Mouse (Mus musculus) midbrain, postnatal 0 days (tissue): ENCODE results near the gene Lrcol1. TPM values are rescaled to one million over a fixed set of nuclear protein-coding genes. Genes with fewer than 3 reads are reported as not detected.

Source experiments
- ATAC-seq: fragments of 200-750 bp; cut with Nextera tagmentation; 2 replicates; pipeline ENCODE4 v1.8.0; 2017; ENCODE audit warnings: moderate number of reproducible peaks, mild to moderate bottlenecking, moderate TSS enrichment, moderate library complexity; ENCODE audit not compliant: low FRiP score
- DNase-seq: peaks from one replicate; pipeline ENCODE4 v3.0.0-alpha.2; 2015; ENCODE audit warnings: low spot score
- H3K27ac ChIP-seq: fragments of 300-500 bp; sonication (generic); 2 replicates; pipeline ENCODE4 v1.5.1; 2014; ENCODE audit warnings: low read depth, mild to moderate bottlenecking, low read length, mixed read lengths
- H3K27me3 ChIP-seq: fragments of 300-500 bp; sonication (generic); 2 replicates; pipeline ENCODE4 v1.6.1; 2014; ENCODE audit warnings: low read length, control low read depth, mixed read lengths; ENCODE audit not compliant: insufficient read depth
- H3K36me3 ChIP-seq: fragments of 300-500 bp; sonication (generic); 2 replicates; pipeline ENCODE4 v1.6.1; 2014; ENCODE audit warnings: low read length, control low read depth, mixed read lengths; ENCODE audit not compliant: insufficient read depth
- H3K4me1 ChIP-seq: fragments of 300-500 bp; sonication (generic); 2 replicates; pipeline ENCODE4 v1.6.1; 2014; ENCODE audit warnings: mild to moderate bottlenecking, control low read depth, antibody characterized with exemption, low read length, mixed read lengths; ENCODE audit not compliant: insufficient read depth
- H3K4me2 ChIP-seq: fragments of 300-500 bp; sonication (generic); 2 replicates; pipeline ENCODE4 v1.6.1; 2014; ENCODE audit warnings: low read depth, mild to moderate bottlenecking, low read length, mixed read lengths; ENCODE audit not compliant: poor library complexity, severe bottlenecking
- H3K4me3 ChIP-seq: fragments of 300-500 bp; sonication (generic); 2 replicates; pipeline ENCODE4 v1.5.1; 2014; ENCODE audit warnings: low read depth, mild to moderate bottlenecking, low read length, moderate library complexity
- H3K9ac ChIP-seq: fragments of 300-500 bp; sonication (generic); replicated peaks from 2 replicates; pipeline ENCODE4 v1.6.1; 2014; ENCODE audit warnings: mild to moderate bottlenecking, low read length, moderate library complexity, mixed read lengths; ENCODE audit not compliant: poor library complexity, severe bottlenecking
- H3K9me3 ChIP-seq: fragments of 300-500 bp; sonication (generic); 2 replicates; pipeline ENCODE4 v1.6.1; 2016; ENCODE audit warnings: low read length, control low read depth
- CTCF ChIP-seq: IDR thresholded peaks from 2 replicates; pipeline ENCODE4 v1.5.1; 2016; ENCODE audit warnings: antibody characterized with exemption, mild to moderate bottlenecking
- WGBS: fragments of 180-500 bp; shearing (Covaris S2); extraction: QIAGEN DNeasy Blood & Tissue Kit; methylation state at CpG from one replicate; pipeline ENCODE4 v1.1.7; 2014; 5-methylcytosine and 5-hydroxymethylcytosine counted together
- polyA plus RNA-seq: library from polyadenylated mRNA; unstranded; fragments of >200 nt; fragmentation: Nextera tagmentation; extraction: Ambion mirVana; gene quantifications from 2 replicates; pipeline ENCODE4 v1.2.1, GENCODE M21; 2015
- total RNA-seq: library from RNA; depleted of rRNA; stranded (reverse); fragments of >200 nt; gene quantifications from 2 replicates; pipeline ENCODE4 v1.2.3, GENCODE M21; 2014; rRNA removed

Gene Lrcol1
- total and polyA plus RNA-seq, 2 experiments from 2014 or later: not detected

- Histone ChIP-seq H3K4me1 (no peaks in the 10 kb centered on the region), H3K9ac (no peak overlapping the region), H3K36me3 (no peaks in the 10 kb centered on the region), H3K27ac (no peak overlapping the region), H3K4me2 (no peak overlapping the region), H3K4me3 (no peak overlapping the region), H3K9me3 (no peaks in the 10 kb centered on the region), H3K27me3 (no peaks in the 10 kb centered on the region)
- no peak for ATAC-seq
- DNase-seq: no peak
- no peak for TF ChIP-seq CTCF
- 88% methylated on average over 4 of the region's 4 CpGs for WGBS
Measured at GRCm38 (mm10) chr5:110390631-110391030, 46.1 kb downstream of the Lrcol1 start.

- Histone ChIP-seq H3K9me3 (no peaks in the 10 kb centered on the region), H3K27me3 (no peaks in the 10 kb centered on the region), H3K9ac (no peak overlapping the region), H3K4me3 (no peak overlapping the region), H3K36me3 (no peaks in the 10 kb centered on the region), H3K27ac (no peak overlapping the region), H3K4me1 (no peaks in the 10 kb centered on the region), H3K4me2 (no peak overlapping the region)
- WGBS: 81% methylated on average over 5 of the region's 5 CpGs
- TF ChIP-seq CTCF: no peak
- ATAC-seq (no peak), DNase-seq (peak; percentile 35)
Measured at GRCm38 (mm10) chr5:110392727-110393126, 48.2 kb downstream of the Lrcol1 start.

- no peak for ATAC-seq
- H3K36me3 ChIP-seq: no peaks in the 10 kb centered on the region
- no peak overlapping the region for H3K27ac ChIP-seq
- no peaks in the 10 kb centered on the region for H3K27me3 ChIP-seq
- H3K4me2 ChIP-seq: no peak overlapping the region
- no peak overlapping the region for H3K9ac ChIP-seq
- no peak for DNase-seq
- H3K9me3 ChIP-seq: no peaks in the 10 kb centered on the region
- 87% methylated on average over 5 of the region's 5 CpGs for WGBS
- TF ChIP-seq CTCF: no peak
- no peak overlapping the region for H3K4me3 ChIP-seq
- no peaks in the 10 kb centered on the region for H3K4me1 ChIP-seq
Measured at GRCm38 (mm10) chr5:110395006-110395661, 50.6 kb downstream of the Lrcol1 start.

GRCm38 (mm10) chr5:110401101-110401500 is 56.6 kb downstream of the Lrcol1 start:
- DNase-seq: no peak
- Histone ChIP-seq H3K9ac (no peak overlapping the region), H3K9me3 (no peaks in the 10 kb centered on the region), H3K27me3 (no peaks in the 10 kb centered on the region), H3K27ac (no peak overlapping the region), H3K4me1 (peaks cover 1% of the 10 kb centered on the region; the same call in 1 of the 2 replicates), H3K4me2 (no peak overlapping the region), H3K4me3 (no peak overlapping the region), H3K36me3 (no peaks in the 10 kb centered on the region)
- 81% methylated on average over 8 of the region's 8 CpGs for WGBS
- no peak for TF ChIP-seq CTCF
- ATAC-seq: no peak

- Histone ChIP-seq H3K27ac (no peak overlapping the region), H3K4me3 (no peak overlapping the region), H3K9me3 (no peaks in the 10 kb centered on the region), H3K4me2 (no peak overlapping the region), H3K9ac (no peak overlapping the region), H3K27me3 (no peaks in the 10 kb centered on the region), H3K36me3 (no peaks in the 10 kb centered on the region), H3K4me1 (peaks cover 6% of the 10 kb centered on the region; the same call in 1 of the 2 replicates)
- no peak for DNase-seq
- 92% methylated on average over 2 of the region's 2 CpGs for whole genome bisulfite sequencing
- no peak for ATAC-seq
- TF ChIP-seq CTCF: no peak
Measured at GRCm38 (mm10) chr5:110402557-110402956, 58.0 kb downstream of the Lrcol1 start.

- peaks cover 6% of the 10 kb centered on the region; the same call in 1 of the 2 replicates for H3K4me1 ChIP-seq
- no peaks in the 10 kb centered on the region for H3K36me3 ChIP-seq
- TF ChIP-seq CTCF: no peak
- 63% methylated on average over 3 of the region's 3 CpGs for WGBS
- no peak overlapping the region for H3K27ac ChIP-seq
- no peak overlapping the region for H3K4me2 ChIP-seq
- no peaks in the 10 kb centered on the region for H3K27me3 ChIP-seq
- no peak overlapping the region for H3K9ac ChIP-seq
- DNase-seq (no peak), ATAC-seq (no peak)
- no peak overlapping the region for H3K4me3 ChIP-seq
- no peaks in the 10 kb centered on the region for H3K9me3 ChIP-seq
Measured at GRCm38 (mm10) chr5:110403931-110404330, 59.4 kb downstream of the Lrcol1 start.

Other genes starting within 250 kb of the Lrcol1 start
- gene Plcxd1, start 244.8 kb upstream of the Lrcol1 start, total RNA-seq: 20.9 and 21.6 TPM in 2 replicates
- 10.0 and 10.5 TPM in 2 replicates for gene Plcxd1, start 244.8 kb upstream of the Lrcol1 start, polyA plus RNA-seq
- 119 and 135 TPM in 2 replicates for gene Gtpbp6, start 236.5 kb upstream of the Lrcol1 start, total RNA-seq
- gene Gtpbp6, start 236.5 kb upstream of the Lrcol1 start, polyA plus RNA-seq: 57.5 and 65.3 TPM in 2 replicates
- 10.9 and 16.4 TPM in 2 replicates for gene Zfp605, start 234.6 kb upstream of the Lrcol1 start, total RNA-seq
- 14.7 and 16.8 TPM in 2 replicates for gene Zfp605, start 234.6 kb upstream of the Lrcol1 start, polyA plus RNA-seq
- gene Chfr, start 208.9 kb upstream of the Lrcol1 start, total RNA-seq: 58.0 and 70.8 TPM in 2 replicates
- gene Chfr, start 208.9 kb upstream of the Lrcol1 start, polyA plus RNA-seq: 62.5 and 62.6 TPM in 2 replicates
- gene Golga3, start 168.0 kb upstream of the Lrcol1 start, total RNA-seq: 23.4 and 24.7 TPM in 2 replicates
- 18.9 and 20.1 TPM in 2 replicates for gene Golga3, start 168.0 kb upstream of the Lrcol1 start, polyA plus RNA-seq
- 27.9 and 30.7 TPM in 2 replicates for gene Ankle2, start 113.7 kb upstream of the Lrcol1 start, total RNA-seq
- gene Ankle2, start 113.7 kb upstream of the Lrcol1 start, polyA plus RNA-seq: 15.4 and 17.1 TPM in 2 replicates
- 156 and 164 TPM in 2 replicates for gene Pgam5, start 74.8 kb upstream of the Lrcol1 start, total RNA-seq
- 117 and 119 TPM in 2 replicates for gene Pgam5, start 74.8 kb upstream of the Lrcol1 start, polyA plus RNA-seq
- 7.8 and 9.1 TPM in 2 replicates for gene Pxmp2, start 58.5 kb upstream of the Lrcol1 start, total RNA-seq
- gene Pxmp2, start 58.5 kb upstream of the Lrcol1 start, polyA plus RNA-seq: 16.3 and 16.7 TPM in 2 replicates
- 7.9 and 10.2 TPM in 2 replicates for gene Pole, start 58.4 kb upstream of the Lrcol1 start, total RNA-seq
- 2.2 and 3.1 TPM in 2 replicates for gene Pole, start 58.4 kb upstream of the Lrcol1 start, polyA plus RNA-seq
- gene P2rx2, start 1.5 kb upstream of the Lrcol1 start, total RNA-seq: 10.6 and 11.9 TPM in 2 replicates
- 10.7 and 13.4 TPM in 2 replicates for gene P2rx2, start 1.5 kb upstream of the Lrcol1 start, polyA plus RNA-seq
- gene Fbrsl1, start 103.8 kb downstream of the Lrcol1 start, total RNA-seq: 32.8 and 36.2 TPM in 2 replicates
- 14.7 and 20.3 TPM in 2 replicates for gene Fbrsl1, start 103.8 kb downstream of the Lrcol1 start, polyA plus RNA-seq
- 29.7 and 34.0 TPM in 2 replicates for gene Galnt9, start 199.6 kb downstream of the Lrcol1 start, total RNA-seq
- gene Galnt9, start 199.6 kb downstream of the Lrcol1 start, polyA plus RNA-seq: 21.4 and 23.1 TPM in 2 replicates